Mouse (Mus musculus) midbrain, postnatal 0 days (tissue): ENCODE results near the gene Ssr3. TPM values are rescaled to one million over a fixed set of nuclear protein-coding genes. Genes with fewer than 3 reads are reported as not detected.

ENCODE experiments used
- ATAC-seq: fragments of 200-750 bp; cut with Nextera tagmentation; 2 replicates; pipeline ENCODE4 v1.8.0; 2017; ENCODE audit warnings: moderate number of reproducible peaks, mild to moderate bottlenecking, moderate TSS enrichment, moderate library complexity; ENCODE audit not compliant: low FRiP score
- DNase-seq: peaks from one replicate; pipeline ENCODE4 v3.0.0-alpha.2; 2015; ENCODE audit warnings: low spot score
- H3K27ac ChIP-seq: fragments of 300-500 bp; sonication (generic); 2 replicates; pipeline ENCODE4 v1.5.1; 2014; ENCODE audit warnings: low read depth, mild to moderate bottlenecking, low read length, mixed read lengths
- H3K27me3 ChIP-seq: fragments of 300-500 bp; sonication (generic); 2 replicates; pipeline ENCODE4 v1.6.1; 2014; ENCODE audit warnings: low read length, control low read depth, mixed read lengths; ENCODE audit not compliant: insufficient read depth
- H3K36me3 ChIP-seq: fragments of 300-500 bp; sonication (generic); 2 replicates; pipeline ENCODE4 v1.6.1; 2014; ENCODE audit warnings: low read length, control low read depth, mixed read lengths; ENCODE audit not compliant: insufficient read depth
- H3K4me1 ChIP-seq: fragments of 300-500 bp; sonication (generic); 2 replicates; pipeline ENCODE4 v1.6.1; 2014; ENCODE audit warnings: mild to moderate bottlenecking, control low read depth, antibody characterized with exemption, low read length, mixed read lengths; ENCODE audit not compliant: insufficient read depth
- H3K4me2 ChIP-seq: fragments of 300-500 bp; sonication (generic); 2 replicates; pipeline ENCODE4 v1.6.1; 2014; ENCODE audit warnings: low read depth, mild to moderate bottlenecking, low read length, mixed read lengths; ENCODE audit not compliant: poor library complexity, severe bottlenecking
- H3K4me3 ChIP-seq: fragments of 300-500 bp; sonication (generic); 2 replicates; pipeline ENCODE4 v1.5.1; 2014; ENCODE audit warnings: low read depth, mild to moderate bottlenecking, low read length, moderate library complexity
- H3K9ac ChIP-seq: fragments of 300-500 bp; sonication (generic); replicated peaks from 2 replicates; pipeline ENCODE4 v1.6.1; 2014; ENCODE audit warnings: mild to moderate bottlenecking, low read length, moderate library complexity, mixed read lengths; ENCODE audit not compliant: poor library complexity, severe bottlenecking
- H3K9me3 ChIP-seq: fragments of 300-500 bp; sonication (generic); 2 replicates; pipeline ENCODE4 v1.6.1; 2016; ENCODE audit warnings: low read length, control low read depth
- CTCF ChIP-seq: IDR thresholded peaks from 2 replicates; pipeline ENCODE4 v1.5.1; 2016; ENCODE audit warnings: antibody characterized with exemption, mild to moderate bottlenecking
- WGBS: fragments of 180-500 bp; shearing (Covaris S2); extraction: QIAGEN DNeasy Blood & Tissue Kit; methylation state at CpG from one replicate; pipeline ENCODE4 v1.1.7; 2014; 5-methylcytosine and 5-hydroxymethylcytosine counted together
- polyA plus RNA-seq: library from polyadenylated mRNA; unstranded; fragments of >200 nt; fragmentation: Nextera tagmentation; extraction: Ambion mirVana; gene quantifications from 2 replicates; pipeline ENCODE4 v1.2.1, GENCODE M21; 2015
- total RNA-seq: library from RNA; depleted of rRNA; stranded (reverse); fragments of >200 nt; gene quantifications from 2 replicates; pipeline ENCODE4 v1.2.3, GENCODE M21; 2014

Gene Ssr3
- total and polyA plus RNA-seq, 2 experiments from 2014 or later: 140 to 151 TPM

DNA sequence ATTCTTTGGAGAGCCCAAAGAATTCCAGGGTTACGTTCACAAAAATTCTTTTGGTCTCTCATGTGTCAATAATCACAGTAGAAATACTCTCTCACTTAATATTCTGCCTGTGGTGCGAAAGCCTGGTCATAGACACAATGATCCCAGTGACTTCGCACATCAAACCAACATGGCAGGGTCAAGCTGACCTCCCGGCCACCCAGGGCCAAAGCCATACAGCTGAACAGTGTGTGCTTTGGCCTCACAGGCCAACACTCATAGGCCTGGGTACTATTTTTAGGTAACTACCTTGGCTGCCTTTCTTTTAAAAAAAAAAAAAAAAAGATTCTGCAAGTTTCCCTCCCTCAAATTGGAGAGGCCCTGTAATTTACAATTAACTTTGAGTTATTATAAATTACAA, 11.3 kb downstream of the Ssr3 start:
- DNase-seq (no peak), ATAC-seq (no peak)
- Histone ChIP-seq H3K36me3 (peaks cover 14% of the 10 kb centered on the region), H3K9me3 (no peaks in the 10 kb centered on the region), H3K4me1 (no peaks in the 10 kb centered on the region), H3K4me3 (no peak overlapping the region), H3K4me2 (no peak overlapping the region), H3K27ac (no peak overlapping the region), H3K9ac (no peak overlapping the region), H3K27me3 (no peaks in the 10 kb centered on the region)
- TF ChIP-seq CTCF: no peak
- WGBS: 86% methylated on average over 4 of the region's 4 CpGs

DNA sequence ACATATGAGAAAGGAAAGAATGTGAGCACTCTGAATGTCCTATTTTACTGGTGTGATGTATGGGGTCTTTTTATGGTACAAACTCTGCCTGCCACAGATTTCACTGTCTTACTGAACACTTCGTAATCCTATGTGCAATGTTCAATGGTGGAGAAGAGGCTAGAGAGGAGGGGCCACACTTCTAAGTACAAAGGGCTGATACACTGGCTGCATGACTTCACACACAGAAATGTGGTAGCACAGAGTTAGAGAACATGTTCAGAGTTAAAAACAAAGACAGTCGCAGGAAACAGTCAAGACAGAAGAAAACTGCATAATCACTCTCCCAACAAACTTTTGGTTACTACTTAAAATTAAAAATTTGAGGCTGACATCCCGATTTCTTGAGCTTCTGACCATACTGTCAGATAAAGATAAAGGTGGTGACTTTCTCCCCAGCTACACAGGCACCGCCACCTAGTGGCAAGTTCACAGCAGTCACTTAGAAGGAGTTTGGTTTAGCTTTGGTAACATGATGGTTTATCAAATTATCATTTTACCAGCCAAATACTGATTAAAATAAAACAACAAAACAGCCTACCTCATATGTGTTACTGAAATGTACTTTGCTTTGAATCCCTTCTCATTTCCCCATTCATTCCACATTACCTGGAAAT, 12.4 kb downstream of the Ssr3 start:
- Histone ChIP-seq H3K27ac (no peak overlapping the region), H3K36me3 (peaks cover 9% of the 10 kb centered on the region), H3K9ac (no peak overlapping the region), H3K4me3 (no peak overlapping the region), H3K4me1 (no peaks in the 10 kb centered on the region), H3K27me3 (no peaks in the 10 kb centered on the region), H3K4me2 (no peak overlapping the region), H3K9me3 (no peaks in the 10 kb centered on the region)
- 78% methylated on average over 4 of the region's 4 CpGs for WGBS
- TF ChIP-seq CTCF: peak; percentile 89
- no peak for ATAC-seq
- peak; percentile 63 for DNase-seq

DNA sequence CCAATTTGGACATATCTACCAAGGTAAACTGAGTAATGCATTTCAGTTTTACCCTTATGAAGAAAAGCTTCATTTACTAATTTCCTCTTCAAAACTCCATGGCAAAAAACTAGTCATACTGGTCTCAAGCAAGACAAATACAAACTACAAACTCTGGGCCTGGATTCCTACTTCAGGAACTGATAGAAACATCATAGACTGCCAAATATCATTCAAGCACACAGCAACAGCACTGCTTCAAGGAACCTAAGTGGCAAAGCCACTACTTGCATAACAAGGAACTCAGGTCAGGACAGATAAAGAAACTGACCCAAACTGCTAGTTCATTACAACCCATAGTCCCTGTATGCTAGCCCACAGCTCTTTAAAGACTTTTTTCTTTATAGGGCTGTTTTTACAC, 13.7 kb downstream of the Ssr3 start:
- H3K27me3 ChIP-seq: no peaks in the 10 kb centered on the region
- TF ChIP-seq CTCF: no peak
- no peaks in the 10 kb centered on the region for H3K9me3 ChIP-seq
- ATAC-seq (no peak), DNase-seq (no peak)
- no peak overlapping the region for H3K9ac ChIP-seq
- H3K4me2 ChIP-seq: no peak overlapping the region
- H3K4me1 ChIP-seq: no peaks in the 10 kb centered on the region
- H3K36me3 ChIP-seq: peaks cover 9% of the 10 kb centered on the region
- no peak overlapping the region for H3K4me3 ChIP-seq
- H3K27ac ChIP-seq: no peak overlapping the region

DNA sequence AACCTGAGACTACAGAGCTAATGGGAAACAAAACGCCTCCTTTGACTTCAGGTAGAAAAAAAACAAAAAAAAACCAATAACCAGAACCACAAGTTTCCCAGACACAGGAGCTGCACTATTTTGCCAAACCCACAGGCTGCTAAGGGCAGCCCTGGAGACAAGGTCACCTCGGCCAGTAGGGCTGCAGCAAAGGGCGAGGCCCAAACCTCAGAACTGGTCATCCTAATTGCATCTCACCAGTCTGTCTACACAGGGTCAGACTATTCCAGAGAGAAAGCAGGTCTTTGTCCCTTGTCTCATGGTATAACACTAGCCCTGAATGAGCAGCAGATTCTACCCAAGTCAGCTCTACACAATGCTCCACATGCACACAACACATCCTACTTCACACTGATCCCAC, 17.7 kb downstream of the Ssr3 start:
- Histone ChIP-seq H3K9ac (no peak overlapping the region), H3K36me3 (peaks cover 18% of the 10 kb centered on the region), H3K27me3 (no peaks in the 10 kb centered on the region), H3K4me2 (no peak overlapping the region), H3K27ac (no peak overlapping the region), H3K4me3 (no peak overlapping the region), H3K9me3 (no peaks in the 10 kb centered on the region), H3K4me1 (no peaks in the 10 kb centered on the region)
- DNase-seq (no peak), ATAC-seq (no peak)
- 86% methylated on average over 3 of the region's 3 CpGs for WGBS
- no peak for TF ChIP-seq CTCF

DNA sequence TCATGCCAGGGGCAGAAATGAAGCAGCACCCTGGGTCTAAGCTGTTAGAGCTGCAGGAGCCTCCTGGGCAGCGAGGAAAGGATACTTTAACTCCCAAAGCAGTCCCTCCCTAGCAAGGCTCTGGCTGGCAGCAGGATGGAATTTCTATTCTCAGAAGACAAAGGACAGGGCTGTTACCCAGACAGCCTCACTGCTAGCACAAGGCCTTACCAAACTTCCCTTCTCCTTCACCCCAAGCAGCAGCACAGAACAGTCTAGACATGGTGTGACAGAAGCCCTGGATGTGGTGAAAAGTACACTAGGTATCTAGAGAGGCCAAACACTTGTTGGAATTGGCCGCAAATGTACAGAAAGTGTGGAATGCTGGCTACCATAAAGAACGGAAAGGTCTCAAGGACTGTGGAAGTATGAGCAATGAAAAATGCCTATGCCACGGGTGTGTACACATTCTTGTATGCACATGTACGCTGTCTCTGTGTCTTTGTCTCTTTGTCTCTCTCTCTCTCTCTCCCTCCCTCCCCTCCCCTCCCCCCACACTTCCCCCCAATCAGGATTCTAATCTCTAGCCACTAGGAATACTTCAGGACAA, 18.7 kb downstream of the Ssr3 start:
- 49% methylated on average over 5 of the region's 5 CpGs for WGBS
- no peaks in the 10 kb centered on the region for H3K9me3 ChIP-seq
- no peak for ATAC-seq
- no peak overlapping the region for H3K4me3 ChIP-seq
- H3K27me3 ChIP-seq: no peaks in the 10 kb centered on the region
- H3K9ac ChIP-seq: no peak overlapping the region
- H3K4me1 ChIP-seq: no peaks in the 10 kb centered on the region
- no peak for DNase-seq
- no peak overlapping the region for H3K4me2 ChIP-seq
- peaks cover 18% of the 10 kb centered on the region for H3K36me3 ChIP-seq
- TF ChIP-seq CTCF: no peak
- no peak overlapping the region for H3K27ac ChIP-seq

DNA sequence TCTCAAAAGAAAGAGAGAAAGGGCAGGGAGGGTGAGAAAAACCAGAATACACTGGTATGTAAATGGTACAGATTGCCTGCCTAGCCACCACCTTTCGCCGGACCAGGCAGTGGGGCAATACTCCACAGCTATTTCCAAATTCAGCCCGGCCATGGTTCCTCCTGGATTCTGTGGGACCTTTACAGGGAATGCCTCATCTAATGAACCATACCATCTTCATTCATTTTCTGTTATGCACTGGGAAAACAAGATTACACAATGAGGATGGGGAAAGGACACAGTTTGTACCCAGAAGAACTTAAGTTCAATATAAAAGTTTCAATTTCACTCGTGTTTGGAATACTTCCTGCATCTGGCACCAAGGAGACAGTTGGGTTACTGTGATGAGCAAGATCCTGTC, 19.9 kb downstream of the Ssr3 start:
- Histone ChIP-seq H3K27ac (no peak overlapping the region), H3K27me3 (no peaks in the 10 kb centered on the region), H3K9ac (no peak overlapping the region), H3K36me3 (peaks cover 18% of the 10 kb centered on the region), H3K4me3 (no peak overlapping the region), H3K9me3 (no peaks in the 10 kb centered on the region), H3K4me1 (no peaks in the 10 kb centered on the region), H3K4me2 (no peak overlapping the region)
- TF ChIP-seq CTCF: no peak
- DNase-seq (no peak), ATAC-seq (no peak)
- 93% methylated on average over 4 of the region's 4 CpGs for WGBS
